Mouse (Mus musculus) lung, postnatal 0 days (tissue): ENCODE data around the gene Pld5. TPM values are rescaled to one million over a fixed set of nuclear protein-coding genes. Genes with fewer than 3 reads are reported as not detected.

Source experiments
- ATAC-seq: fragments of 200-750 bp; cut with Nextera tagmentation; 2 replicates; pipeline ENCODE4 v1.8.0; 2017; ENCODE audit warnings: moderate library complexity
- DNase-seq: peaks from one replicate; pipeline ENCODE4 v3.0.0-alpha.2; 2016; ENCODE audit warnings: low spot score
- H3K27ac ChIP-seq: fragments of 300-500 bp; sonication (generic); 2 replicates; pipeline ENCODE4 v1.5.1; 2014; ENCODE audit warnings: antibody characterized with exemption, mild to moderate bottlenecking, low read length, mixed read lengths
- H3K27me3 ChIP-seq: fragments of 300-500 bp; sonication (generic); replicated peaks from 2 replicates; pipeline ENCODE4 v1.6.1; 2014; ENCODE audit warnings: low read length, mixed read lengths; ENCODE audit not compliant: insufficient read depth
- H3K36me3 ChIP-seq: fragments of 300-500 bp; sonication (generic); 2 replicates; pipeline ENCODE4 v1.6.1; 2014; ENCODE audit warnings: low read length, mixed read lengths; ENCODE audit not compliant: insufficient read depth
- H3K4me1 ChIP-seq: fragments of 300-500 bp; sonication (generic); 2 replicates; pipeline ENCODE4 v1.6.1; 2014; ENCODE audit warnings: antibody characterized with exemption, low read depth, low read length, mixed read lengths; ENCODE audit not compliant: insufficient read depth
- H3K4me2 ChIP-seq: fragments of 300-500 bp; sonication (generic); replicated peaks from 2 replicates; pipeline ENCODE4 v1.6.1; 2014; ENCODE audit warnings: low read depth, mild to moderate bottlenecking, low read length, moderate library complexity, mixed read lengths
- H3K4me3 ChIP-seq: fragments of 300-500 bp; sonication (generic); 2 replicates; pipeline ENCODE4 v1.5.1; 2014; ENCODE audit warnings: low read depth, low read length
- H3K9ac ChIP-seq: fragments of 300-500 bp; sonication (generic); replicated peaks from 2 replicates; pipeline ENCODE4 v1.6.1; 2014; ENCODE audit warnings: low read depth, mild to moderate bottlenecking
- H3K9me3 ChIP-seq: fragments of 300-500 bp; sonication (generic); 2 replicates; pipeline ENCODE4 v1.6.1; 2016; ENCODE audit warnings: low read length, mixed read lengths
- CTCF ChIP-seq: IDR thresholded peaks from 2 replicates; pipeline ENCODE4 v1.5.1; 2016; ENCODE audit warnings: antibody characterized with exemption, mild to moderate bottlenecking
- EP300 ChIP-seq: IDR thresholded peaks from 2 replicates; pipeline ENCODE4 v1.6.1; 2016; ENCODE audit warnings: antibody characterized with exemption, mild to moderate bottlenecking, control low read depth
- WGBS: fragments of 180-500 bp; shearing (Covaris S2); extraction: QIAGEN DNeasy Blood & Tissue Kit; methylation state at CpG from one replicate; pipeline ENCODE4 v1.1.7; 2014; 5-methylcytosine and 5-hydroxymethylcytosine counted together
- polyA plus RNA-seq: library from polyadenylated mRNA; unstranded; fragments of >200 nt; fragmentation: Nextera tagmentation; extraction: Ambion mirVana; gene quantifications from 2 replicates; pipeline ENCODE4 v1.2.1, GENCODE M21; 2015

Pld5 gene
- polyA plus RNA-seq, 1 experiment from 2014 or later, result 0.26 TPM

DNA sequence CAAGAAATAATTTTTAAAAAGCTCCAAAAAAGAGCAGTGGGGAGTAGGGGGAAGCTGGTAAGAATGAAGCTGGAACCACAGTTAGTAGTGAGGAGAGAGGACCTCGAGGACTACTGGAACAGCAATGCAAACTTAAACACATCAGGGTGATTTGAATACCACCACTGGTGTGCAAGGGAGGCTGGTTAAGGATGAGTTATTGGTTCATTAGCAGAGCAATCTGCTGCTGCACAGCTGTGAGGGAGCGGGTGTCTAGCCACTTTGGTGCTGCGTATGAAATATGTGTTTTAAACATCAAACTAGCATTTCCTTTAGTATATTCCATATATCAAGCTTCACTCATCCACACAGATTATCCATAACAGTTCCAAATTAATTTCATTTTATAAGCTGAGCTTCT is 256.6 kb downstream of the Pld5 start:
- no peaks in the 10 kb centered on the region for H3K36me3 ChIP-seq
- DNase-seq, result no peak
- no peak overlapping the region for H3K9ac ChIP-seq
- H3K9me3 ChIP-seq, result no peaks in the 10 kb centered on the region
- WGBS, result 91% methylated on average over 3 of the region's 3 CpGs
- no peaks in the 10 kb centered on the region for H3K4me1 ChIP-seq
- no peak overlapping the region for H3K4me2 ChIP-seq
- no peak for ATAC-seq
- H3K4me3 ChIP-seq, result no peak overlapping the region
- H3K27me3 ChIP-seq, result no peaks in the 10 kb centered on the region
- TF ChIP-seq EP300, result no peak
- no peak for TF ChIP-seq CTCF
- no peak overlapping the region for H3K27ac ChIP-seq

DNA sequence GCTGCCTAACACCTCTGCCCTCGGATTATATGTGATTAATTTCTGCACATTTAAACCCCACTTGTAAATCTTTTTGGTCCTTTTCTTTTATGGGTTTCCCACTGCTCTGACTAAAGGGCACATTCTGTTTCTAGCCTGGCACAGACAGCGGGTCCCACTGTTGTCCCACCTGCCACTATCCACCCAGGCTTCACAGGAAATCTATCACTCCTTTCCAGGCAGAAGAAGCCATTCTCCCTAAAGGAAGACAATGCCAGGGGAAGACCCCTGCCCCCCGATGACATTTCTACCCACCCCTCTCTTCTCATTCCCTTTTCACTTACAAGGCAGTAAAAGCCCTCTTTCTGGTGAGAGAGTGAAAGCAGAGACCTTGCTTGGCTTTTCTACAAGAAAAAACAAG is 259.0 kb downstream of the Pld5 start:
- Histone ChIP-seq H3K36me3 (no peaks in the 10 kb centered on the region), H3K9ac (no peak overlapping the region), H3K27ac (no peak overlapping the region), H3K27me3 (no peaks in the 10 kb centered on the region), H3K9me3 (no peaks in the 10 kb centered on the region), H3K4me3 (no peak overlapping the region), H3K4me2 (no peak overlapping the region), H3K4me1 (no peaks in the 10 kb centered on the region)
- DNase-seq, result no peak
- 60% methylated on average over 3 of the region's 3 CpGs for WGBS
- no peak for ATAC-seq
- TF ChIP-seq CTCF (no peak), EP300 (no peak)

DNA sequence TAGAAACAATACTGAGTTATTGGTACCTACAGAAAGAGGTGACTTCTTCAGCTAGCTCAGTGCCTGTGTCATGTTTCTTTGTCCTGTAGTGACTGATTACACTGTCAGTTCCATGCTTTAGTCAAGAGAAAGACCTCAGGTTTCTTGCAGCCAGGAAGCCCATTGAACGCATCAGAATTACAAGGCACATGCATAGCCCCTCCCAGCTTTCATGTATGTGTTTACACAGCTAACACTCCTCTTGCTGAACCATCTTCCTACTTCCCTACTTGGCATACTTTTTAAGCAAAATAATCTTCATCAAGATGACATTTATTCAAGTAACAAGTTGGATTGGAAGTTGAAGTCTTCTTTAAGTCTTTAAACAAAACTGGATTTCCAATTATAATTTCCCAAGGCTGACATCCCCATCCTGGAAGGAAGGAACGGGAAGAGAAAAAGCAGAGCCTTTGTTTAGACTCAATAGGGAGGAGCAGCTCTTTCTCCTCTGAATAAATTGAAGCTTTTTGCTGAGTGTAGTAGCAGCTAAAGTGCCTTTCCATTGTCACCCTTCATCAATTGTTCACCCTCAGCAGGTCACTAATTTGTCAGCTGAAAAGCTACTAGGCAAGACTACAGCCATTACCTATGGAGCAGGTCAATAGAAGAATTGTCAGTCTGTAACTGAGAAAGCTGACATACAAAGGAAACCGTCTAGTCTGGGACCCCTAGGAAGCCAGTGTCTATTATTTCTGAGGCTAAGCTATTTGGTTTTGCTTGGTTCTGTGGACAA is 261.4 kb downstream of the Pld5 start:
- no peaks in the 10 kb centered on the region for H3K9me3 ChIP-seq
- H3K36me3 ChIP-seq, result no peaks in the 10 kb centered on the region
- 29% methylated on average over 3 of the region's 3 CpGs for WGBS
- no peaks in the 10 kb centered on the region for H3K4me1 ChIP-seq
- no peak overlapping the region for H3K4me2 ChIP-seq
- DNase-seq, result no peak
- no peak overlapping the region for H3K27ac ChIP-seq
- ATAC-seq, result no peak
- no peak for TF ChIP-seq CTCF
- TF ChIP-seq EP300, result no peak
- H3K4me3 ChIP-seq, result no peak overlapping the region
- no peak overlapping the region for H3K9ac ChIP-seq
- H3K27me3 ChIP-seq, result no peaks in the 10 kb centered on the region

DNA sequence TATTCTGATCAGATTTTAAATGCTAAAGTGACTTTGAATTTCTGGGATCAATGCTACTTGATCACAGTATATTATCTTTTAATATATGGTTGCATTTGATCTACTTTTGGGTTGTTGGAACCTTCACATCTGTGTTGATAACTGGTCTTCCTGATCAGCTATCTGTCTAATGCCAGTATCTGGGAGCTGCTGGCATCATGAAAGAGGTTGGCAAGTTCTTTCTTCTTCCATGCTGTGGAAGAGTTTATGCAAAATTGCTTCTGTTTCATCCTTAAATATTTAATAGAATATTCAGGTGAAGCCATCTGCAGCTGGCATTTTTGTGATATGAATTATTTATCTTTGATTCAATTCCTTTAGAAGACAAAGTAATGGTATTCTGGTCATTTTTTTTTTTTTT is 263.6 kb downstream of the Pld5 start:
- TF ChIP-seq EP300 (no peak), CTCF (no peak)
- DNase-seq (no peak), ATAC-seq (no peak)

DNA sequence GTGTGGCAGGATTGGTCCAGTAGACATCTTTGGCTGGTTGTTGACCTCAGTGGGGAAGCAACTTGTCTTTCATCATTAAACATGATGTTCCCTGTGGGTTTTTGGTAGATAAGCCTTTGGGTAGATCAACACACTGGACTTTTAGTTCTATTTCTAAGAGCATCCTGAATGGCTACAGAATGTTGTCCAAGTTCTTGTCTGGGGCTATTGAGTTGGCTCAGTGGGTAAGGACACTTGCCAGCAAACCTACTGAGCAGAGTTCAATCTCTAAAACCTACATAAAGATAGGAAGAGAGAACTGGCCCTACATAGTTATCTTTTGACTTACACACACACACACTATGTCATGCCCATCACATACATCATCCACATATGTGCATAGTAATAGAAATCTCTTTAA is 264.0 kb downstream of the Pld5 start:
- Histone ChIP-seq H3K36me3 (no peaks in the 10 kb centered on the region), H3K4me2 (no peak overlapping the region), H3K27me3 (no peaks in the 10 kb centered on the region), H3K27ac (no peak overlapping the region), H3K9me3 (no peaks in the 10 kb centered on the region), H3K9ac (no peak overlapping the region), H3K4me1 (no peaks in the 10 kb centered on the region), H3K4me3 (no peak overlapping the region)
- ATAC-seq, result no peak
- no peak for TF ChIP-seq EP300
- TF ChIP-seq CTCF, result no peak
- DNase-seq, result no peak

More for the DNA sequence above, 263.6 kb downstream of the Pld5 start:
- Histone ChIP-seq H3K4me2 (no peak overlapping the region), H3K9me3 (no peaks in the 10 kb centered on the region), H3K9ac (no peak overlapping the region), H3K27ac (no peak overlapping the region), H3K27me3 (no peaks in the 10 kb centered on the region), H3K4me1 (no peaks in the 10 kb centered on the region), H3K4me3 (no peak overlapping the region), H3K36me3 (no peaks in the 10 kb centered on the region)

DNA sequence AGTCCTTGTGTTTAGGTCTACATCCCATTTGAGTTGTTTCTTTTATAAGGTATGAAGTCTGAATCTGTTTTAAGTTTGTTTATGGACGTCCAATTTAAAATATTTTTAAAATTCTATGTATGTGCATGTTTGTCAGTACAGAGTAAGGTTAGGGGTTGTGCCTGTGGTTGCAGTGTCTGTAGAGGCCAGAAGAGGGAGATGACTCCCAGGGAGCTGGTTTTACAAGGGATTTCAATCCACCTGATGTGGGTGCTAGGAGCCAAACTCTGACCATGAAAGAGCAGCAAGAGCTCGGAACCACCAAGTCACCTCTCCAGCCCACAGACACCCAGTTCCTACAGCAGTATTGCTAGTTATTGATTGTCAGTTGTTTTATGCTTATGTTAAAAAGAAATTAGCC is 266.7 kb downstream of the Pld5 start:
- DNase-seq, result no peak
- Histone ChIP-seq H3K4me3 (no peak overlapping the region), H3K4me2 (no peak overlapping the region), H3K9me3 (no peaks in the 10 kb centered on the region), H3K36me3 (no peaks in the 10 kb centered on the region), H3K4me1 (no peaks in the 10 kb centered on the region), H3K27me3 (no peaks in the 10 kb centered on the region), H3K27ac (no peak overlapping the region), H3K9ac (no peak overlapping the region)
- ATAC-seq, result no peak
- TF ChIP-seq CTCF, result no peak
- TF ChIP-seq EP300, result no peak
- WGBS, result 76% methylated on average over 2 of the region's 2 CpGs

DNA sequence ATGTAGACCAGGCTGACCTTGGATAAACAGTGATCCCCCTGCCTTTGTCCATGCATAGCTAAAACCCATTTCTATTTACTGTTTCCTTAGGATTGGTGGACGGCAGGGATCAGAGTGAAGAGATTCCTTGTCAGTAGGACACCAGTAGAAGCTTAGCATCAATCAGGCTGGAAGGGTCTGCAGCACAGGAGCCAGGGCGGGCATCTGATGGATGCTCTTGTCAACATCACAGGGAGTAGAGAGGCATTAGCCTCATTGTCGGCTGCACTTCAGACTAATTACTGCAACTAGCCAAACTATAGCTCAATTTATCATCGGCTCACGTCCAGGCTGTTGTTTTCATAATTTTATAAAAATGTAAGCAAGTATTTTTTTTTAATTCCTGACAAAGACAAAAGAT is 274.5 kb downstream of the Pld5 start:
- no peak for ATAC-seq
- Histone ChIP-seq H3K27ac (no peak overlapping the region), H3K9me3 (no peaks in the 10 kb centered on the region), H3K4me2 (no peak overlapping the region), H3K9ac (no peak overlapping the region), H3K36me3 (no peaks in the 10 kb centered on the region), H3K4me1 (no peaks in the 10 kb centered on the region), H3K27me3 (no peaks in the 10 kb centered on the region), H3K4me3 (no peak overlapping the region)
- WGBS, result 37% methylated on average over 5 of the region's 5 CpGs
- TF ChIP-seq EP300 (no peak), CTCF (no peak)
- no peak for DNase-seq
